Mouse (Mus musculus) embryonic facial prominence, embryonic 11.5 days (tissue): Measurements from ENCODE around the gene Acvr2b. TPM values are rescaled to one million over a fixed set of nuclear protein-coding genes. Genes with fewer than 3 reads are reported as not detected.

ENCODE experiments used
- ATAC-seq: fragments of 200-750 bp; cut with Nextera tagmentation; replicated peaks from 2 replicates; pipeline ENCODE4 v1.8.0; 2017; ENCODE audit warnings: low read depth; ENCODE audit not compliant: insufficient number of reproducible peaks, low FRiP score, low TSS enrichment
- DNase-seq: peaks from one replicate; pipeline ENCODE4 v3.0.0-alpha.2; 2015; ENCODE audit warnings: low spot score
- H3K27ac ChIP-seq: fragments of 300-500 bp; sonication (generic); replicated peaks from 2 replicates; pipeline ENCODE4 v1.5.1; 2014; ENCODE audit warnings: mild to moderate bottlenecking, low read depth, low read length, control low read depth
- H3K27me3 ChIP-seq: fragments of 300-500 bp; sonication (generic); 2 replicates; pipeline ENCODE4 v1.6.1; 2014; ENCODE audit warnings: mild to moderate bottlenecking, low read length, moderate library complexity, mixed read lengths; ENCODE audit not compliant: control insufficient read depth, insufficient read depth
- H3K36me3 ChIP-seq: fragments of 300-500 bp; sonication (generic); replicated peaks from 2 replicates; pipeline ENCODE4 v1.6.1; 2014; ENCODE audit warnings: low read depth, mild to moderate bottlenecking, low read length, moderate library complexity, mixed read lengths; ENCODE audit not compliant: control insufficient read depth, insufficient read depth
- H3K4me1 ChIP-seq: fragments of 300-500 bp; sonication (generic); 2 replicates; pipeline ENCODE4 v1.6.1; 2014; ENCODE audit warnings: low read length, mixed read lengths; ENCODE audit not compliant: control insufficient read depth, insufficient read depth
- H3K4me2 ChIP-seq: fragments of 300-500 bp; sonication (generic); 2 replicates; pipeline ENCODE4 v1.6.1; 2014; ENCODE audit warnings: low read depth, mild to moderate bottlenecking, control low read depth, low read length, moderate library complexity
- H3K4me3 ChIP-seq: fragments of 300-500 bp; sonication (generic); 2 replicates; pipeline ENCODE4 v1.5.1; 2014; ENCODE audit warnings: low read depth, low read length, control low read depth
- H3K9ac ChIP-seq: fragments of 300-500 bp; sonication (generic); replicated peaks from 2 replicates; pipeline ENCODE4 v1.6.1; 2014; ENCODE audit warnings: mild to moderate bottlenecking, control low read depth, low read length
- H3K9me3 ChIP-seq: fragments of 300-500 bp; sonication (generic); replicated peaks from 2 replicates; pipeline ENCODE4 v1.6.1; 2016; ENCODE audit warnings: mild to moderate bottlenecking, low read length, inconsistent platforms, mixed read lengths; ENCODE audit not compliant: control insufficient read depth
- WGBS: fragments of 180-500 bp; shearing (Covaris S2); extraction: QIAGEN DNeasy Blood & Tissue Kit; methylation state at CpG from one replicate; pipeline ENCODE4 v1.1.7; 2014; 5-methylcytosine and 5-hydroxymethylcytosine counted together
- polyA plus RNA-seq: library from polyadenylated mRNA; unstranded; fragments of >200 nt; fragmentation: Nextera tagmentation; extraction: Ambion mirVana; gene quantifications from 2 replicates; pipeline ENCODE4 v1.2.1, GENCODE M21; 2014

The Acvr2b gene
- 43.9 and 49.5 TPM in 2 replicates for polyA plus RNA-seq

GRCm38 (mm10) chr9:119401801-119402214, at the start of gene Acvr2b:
Gene Acvr2b (plus strand): TSS chr9:119402118.
- peak; percentile 99 for DNase-seq
- Histone ChIP-seq H3K27me3 (no peaks in the 10 kb centered on the region), H3K9ac (peak within 1 kb of the TSS; percentile 100), H3K27ac (peak within 1 kb of the TSS; percentile 97), H3K36me3 (no peaks in the 10 kb centered on the region), H3K4me2 (peak within 1 kb of the TSS; percentile 65), H3K4me1 (peaks cover 2% of the 10 kb centered on the region; the same call in 1 of the 2 replicates), H3K9me3 (no peaks in the 10 kb centered on the region), H3K4me3 (peak within 1 kb of the TSS; percentile 100)
- WGBS: 0% methylated on average over 19 of the region's 32 CpGs
- ATAC-seq: peak; percentile 95

- Histone ChIP-seq H3K4me2 (no peak overlapping the region), H3K4me1 (no peaks in the 10 kb centered on the region), H3K27ac (no peak overlapping the region), H3K9ac (no peak overlapping the region), H3K27me3 (no peaks in the 10 kb centered on the region), H3K36me3 (peaks cover 5% of the 10 kb centered on the region), H3K9me3 (no peaks in the 10 kb centered on the region), H3K4me3 (no peak overlapping the region)
- WGBS: 78% methylated on average over 6 of the region's 6 CpGs
- DNase-seq (no peak), ATAC-seq (no peak)
These were observed 48.0 kb upstream of the Acvr2b start for GRCm38 (mm10) chr9:119353926-119354325.

GRCm38 (mm10) chr9:119355943-119356342, 46.0 kb upstream of the Acvr2b start:
- Histone ChIP-seq H3K27ac (no peak overlapping the region), H3K4me2 (no peak overlapping the region), H3K4me3 (no peak overlapping the region), H3K9ac (no peak overlapping the region), H3K9me3 (no peaks in the 10 kb centered on the region), H3K36me3 (peaks cover 3% of the 10 kb centered on the region), H3K27me3 (no peaks in the 10 kb centered on the region), H3K4me1 (no peaks in the 10 kb centered on the region)
- WGBS: 68% methylated on average over 6 of the region's 6 CpGs
- ATAC-seq: no peak
- DNase-seq: no peak

GRCm38 (mm10) chr9:119357331-119358057, 44.4 kb upstream of the Acvr2b start, which contains the start of gene Xylb:
Gene Xylb (plus strand): TSS chr9:119357381.
- no peaks in the 10 kb centered on the region for H3K36me3 ChIP-seq
- peak within 1 kb of the TSS; percentile 69 for H3K4me3 ChIP-seq
- no peaks in the 10 kb centered on the region for H3K4me1 ChIP-seq
- H3K9ac ChIP-seq: peak within 1 kb of the TSS; percentile 77
- H3K27me3 ChIP-seq: no peaks in the 10 kb centered on the region
- no peaks in the 10 kb centered on the region for H3K9me3 ChIP-seq
- ATAC-seq: peak; percentile 71
- H3K27ac ChIP-seq: no peak within 1 kb of the TSS
- peak; percentile 93 for DNase-seq
- H3K4me2 ChIP-seq: peak within 1 kb of the TSS; percentile 94
- WGBS: 4% methylated on average over 65 of the region's 65 CpGs

- H3K27ac ChIP-seq: no peak overlapping the region
- no peaks in the 10 kb centered on the region for H3K4me1 ChIP-seq
- no peaks in the 10 kb centered on the region for H3K36me3 ChIP-seq
- DNase-seq (no peak), ATAC-seq (no peak)
- no peaks in the 10 kb centered on the region for H3K9me3 ChIP-seq
- peak overlapping the region; percentile 69 for H3K4me3 ChIP-seq
- H3K27me3 ChIP-seq: no peaks in the 10 kb centered on the region
- WGBS: 42% methylated on average over 9 of the region's 9 CpGs
- peak overlapping the region; percentile 77 for H3K9ac ChIP-seq
- peak overlapping the region; percentile 94 for H3K4me2 ChIP-seq
These were observed 43.9 kb upstream of the Acvr2b start for GRCm38 (mm10) chr9:119358058-119358429.

- Histone ChIP-seq H3K27ac (no peak overlapping the region), H3K9me3 (no peaks in the 10 kb centered on the region), H3K4me2 (no peak overlapping the region), H3K4me1 (no peaks in the 10 kb centered on the region), H3K36me3 (no peaks in the 10 kb centered on the region), H3K4me3 (no peak overlapping the region), H3K27me3 (no peaks in the 10 kb centered on the region), H3K9ac (no peak overlapping the region)
- WGBS: 93% methylated on average over 5 of the region's 5 CpGs
- no peak for DNase-seq
- no peak for ATAC-seq
These were observed 40.5 kb upstream of the Acvr2b start for GRCm38 (mm10) chr9:119361416-119361815.

- DNase-seq (no peak), ATAC-seq (no peak)
- WGBS: 80% methylated on average over 12 of the region's 12 CpGs
- H3K9ac ChIP-seq: no peak overlapping the region
- H3K27ac ChIP-seq: no peak overlapping the region
- H3K4me1 ChIP-seq: no peaks in the 10 kb centered on the region
- no peak overlapping the region for H3K4me2 ChIP-seq
- no peaks in the 10 kb centered on the region for H3K9me3 ChIP-seq
- no peak overlapping the region for H3K4me3 ChIP-seq
- 0 out of 2 replicates have a peak, but pooled peaks cover 2% of the 10 kb centered on the region for H3K36me3 ChIP-seq
- no peaks in the 10 kb centered on the region for H3K27me3 ChIP-seq
These were observed 38.7 kb upstream of the Acvr2b start for GRCm38 (mm10) chr9:119363229-119363628.

GRCm38 (mm10) chr9:119365284-119365683, 36.6 kb upstream of the Acvr2b start, which contains the start of gene Slc22a14:
Gene Slc22a14 (minus strand): TSS chr9:119365553.
- H3K4me2 ChIP-seq: no peak within 1 kb of the TSS
- WGBS: 79% methylated on average over 7 of the region's 7 CpGs
- no peaks in the 10 kb centered on the region for H3K27me3 ChIP-seq
- H3K4me3 ChIP-seq: no peak within 1 kb of the TSS
- no peaks in the 10 kb centered on the region for H3K4me1 ChIP-seq
- no peak for ATAC-seq
- DNase-seq: no peak
- no peak within 1 kb of the TSS for H3K9ac ChIP-seq
- H3K9me3 ChIP-seq: no peaks in the 10 kb centered on the region
- no peak within 1 kb of the TSS for H3K27ac ChIP-seq
- H3K36me3 ChIP-seq: 0 out of 2 replicates have a peak, but pooled peaks cover 2% of the 10 kb centered on the region
